ENCODE assay signal across 29 mouse cellular contexts in the genomic region with DNA sequence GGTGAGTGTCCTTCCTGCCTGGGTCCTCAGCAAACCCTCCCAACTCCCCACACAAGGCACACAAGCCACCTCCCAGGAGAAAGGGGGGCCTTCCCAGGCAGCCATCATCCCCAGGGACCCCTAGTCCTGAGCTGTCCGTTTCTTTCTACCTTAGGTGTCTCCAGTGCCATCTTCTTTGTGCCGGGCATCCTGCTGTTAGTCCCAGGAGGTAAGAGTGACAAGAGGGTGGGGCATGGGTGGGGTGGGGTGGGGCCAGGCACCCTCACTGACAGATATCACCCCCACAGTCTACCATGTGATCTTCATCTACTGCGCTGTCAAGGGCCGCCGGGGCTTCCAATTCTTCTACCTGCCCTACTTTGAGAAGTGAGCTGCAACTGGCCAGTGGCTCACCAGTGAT. TPM values are rescaled to one million over a fixed set of nuclear protein-coding genes. Genes with fewer than 3 reads are reported as not detected.
DNase-seq lines count a peak whose midpoint lies in the region; ATAC-seq and TF ChIP-seq lines count a peak whose summit lies in the region.
"Had no signal": no experiment of that assay in that cellular context is flagged by ENCODE, and none has a peak within 500 bp of the region (broad histone marks: within the 10 kb centered on the region; RNA-seq: fewer than 3 reads in every experiment).

No protein-coding gene starts in this region.

- TF ChIP-seq CTCF in bone marrow, adult 2 months (IDR thresholded peaks at IDR 0.05; ENCODE audit: control insufficient read depth, insufficient read depth, low read length): no peak
- TF ChIP-seq CTCF in liver, embryonic 14.5 days (IDR thresholded peaks at IDR 0.05; ENCODE audit: low read depth): no peak

- TF ChIP-seq POLR2A in bone marrow, adult 2 months (IDR thresholded peaks at IDR 0.05; ENCODE audit: borderline replicate concordance, control insufficient read depth, low read depth, low read length): peak; percentile 39; the same call in 1 of the 2 replicates

- no peak overlapping the region for H3K9ac ChIP-seq in heart, embryonic 12.5 days
- peak overlapping the region; percentile 80 for H3K9ac ChIP-seq in liver, embryonic 14.5 days (replicated peaks)
- H3K9ac ChIP-seq: embryonic facial prominence, embryonic 15.5 days; forebrain, embryonic 12.5 days; lung, embryonic 15.5 days; neural tube, embryonic 15.5 days had no signal

- peaks cover 22% of the 10 kb centered on the region for H3K4me1 ChIP-seq in heart, embryonic 12.5 days (replicated peaks)
- peaks cover 4% of the 10 kb centered on the region; the same call in 1 of the 2 replicates for H3K4me1 ChIP-seq in bone marrow, adult 2 months (ENCODE audit: control insufficient read depth, insufficient read depth, low read length)
- peaks cover 85% of the 10 kb centered on the region for H3K4me1 ChIP-seq in erythroblast, embryonic 14.5 days (ENCODE audit: control insufficient read depth)
- H3K4me1 ChIP-seq in liver, embryonic 14.5 days (replicated peaks; ENCODE audit: control insufficient read depth in 2 of 2, insufficient read depth in 2 of 2, low read length in 1 of 2): peaks cover 28 to 38% of the 10 kb centered on the region in 2 experiments

- WGBS in heart, embryonic 12.5 days: 82% methylated on average over 5 of the region's 5 CpGs
- 53% methylated on average over 5 of the region's 5 CpGs for WGBS in bone marrow, adult 2 months
- 13% methylated on average over 5 of the region's 5 CpGs for WGBS in liver, embryonic 14.5 days (ENCODE audit: insufficient replicate concordance)

- peaks cover 57% of the 10 kb centered on the region for H3K36me3 ChIP-seq in heart, embryonic 12.5 days
- peaks cover 78% of the 10 kb centered on the region for H3K36me3 ChIP-seq in erythroblast, embryonic 14.5 days (ENCODE audit: control insufficient read depth)
- peaks cover 29% of the 10 kb centered on the region for H3K36me3 ChIP-seq in liver, embryonic 14.5 days (replicated peaks; ENCODE audit: control insufficient read depth, insufficient read depth, low read depth)

- peak; percentile 37; the same call in 1 of the 2 replicates for ATAC-seq in heart, embryonic 12.5 days (ENCODE audit: insufficient number of reproducible peaks, low FRiP score)
- peak; percentile 83 for ATAC-seq in liver, embryonic 14.5 days (ENCODE audit: insufficient read depth)
- ATAC-seq: intestine, postnatal 0 days had no signal

- H3K27ac ChIP-seq in heart, embryonic 12.5 days (ENCODE audit: poor library complexity, severe bottlenecking): no peak overlapping the region
- peak overlapping the region; percentile 57 for H3K27ac ChIP-seq in bone marrow, adult 2 months (ENCODE audit: control insufficient read depth, insufficient read depth, low read depth, low read length, poor library complexity)
- H3K27ac ChIP-seq in liver, embryonic 14.5 days: peak overlapping the region; percentile 77
- H3K27ac ChIP-seq: embryonic facial prominence, embryonic 15.5 days; forebrain, embryonic 12.5 days; left cerebral cortex, adult 2 months; lung, embryonic 15.5 days; midbrain, embryonic 10.5 days; neural tube, embryonic 15.5 days had no signal

- H3K27me3 ChIP-seq in heart, embryonic 12.5 days (replicated peaks): no peaks in the 10 kb centered on the region
- H3K27me3 ChIP-seq in erythroblast, embryonic 14.5 days (ENCODE audit: control insufficient read depth): no peaks in the 10 kb centered on the region
- H3K27me3 ChIP-seq in liver, embryonic 14.5 days (ENCODE audit: control insufficient read depth, insufficient read depth, low read length): no peaks in the 10 kb centered on the region
- H3K27me3 ChIP-seq: embryonic facial prominence, embryonic 15.5 days; forebrain, embryonic 12.5 days; lung, embryonic 15.5 days; neural tube, embryonic 15.5 days had no signal

- H3K9me3 ChIP-seq in heart, embryonic 12.5 days (replicated peaks): no peaks in the 10 kb centered on the region
- peaks cover 2% of the 10 kb centered on the region for H3K9me3 ChIP-seq in erythroblast, embryonic 14.5 days (ENCODE audit: control insufficient read depth, low read length)
- no peaks in the 10 kb centered on the region for H3K9me3 ChIP-seq in liver, embryonic 14.5 days (ENCODE audit: control insufficient read depth, low read length)
- H3K9me3 ChIP-seq: embryonic facial prominence, embryonic 15.5 days; forebrain, embryonic 12.5 days; lung, embryonic 15.5 days; midbrain, embryonic 10.5 days; neural tube, embryonic 15.5 days had no signal

- no peak overlapping the region for H3K4me2 ChIP-seq in heart, embryonic 12.5 days
- H3K4me2 ChIP-seq in liver, embryonic 14.5 days (ENCODE audit: low read depth): peak overlapping the region; percentile 78
- H3K4me2 ChIP-seq: embryonic facial prominence, embryonic 15.5 days; forebrain, embryonic 12.5 days; lung, embryonic 15.5 days; neural tube, embryonic 15.5 days had no signal

- no peak for TF ChIP-seq EP300 in liver, embryonic 14.5 days (IDR thresholded peaks at IDR 0.05; ENCODE audit: low read depth)

- no peak for DNase-seq in heart, postnatal 14 days
- DNase-seq in liver, embryonic 14.5 days (ENCODE audit: low read depth in 3 of 3, low spot score in 3 of 3): peak in 2 of 3 experiments; percentile 61 to 63
- DNase-seq in ovary, adult 18-20 months (ENCODE audit: low spot score): no peak
- DNase-seq in embryo, embryonic 11 days: no peak
- no peak for DNase-seq in embryo, embryonic 10 days (ENCODE audit: low spot score)
- DNase-seq: adrenal gland, postnatal 25 days; cerebellum, adult 18-20 months; gastrocnemius, postnatal 36 days; layer of hippocampus, adult 9-11 months; lung, postnatal 36 days; spleen, adult 18-20 months; thymus, adult 2 months had no signal

- intact Hi-C loops in heart, postnatal 14 days (cut with DNase I): no loop called here

- H3K4me3 ChIP-seq in heart, embryonic 12.5 days: no peak overlapping the region
- peak overlapping the region; percentile 69 for H3K4me3 ChIP-seq in bone marrow, adult 2 months (replicated peaks; ENCODE audit: control insufficient read depth, low read depth, low read length)
- H3K4me3 ChIP-seq in erythroblast, embryonic 14.5 days (replicated peaks): peak overlapping the region; percentile 84
- peak overlapping the region; percentile 69 to 97 for H3K4me3 ChIP-seq in liver, embryonic 14.5 days (ENCODE audit: insufficient read depth in 1 of 2, low read depth in 2 of 2, low read length in 2 of 2)
- H3K4me3 ChIP-seq: embryonic facial prominence, embryonic 15.5 days; forebrain, embryonic 12.5 days; left cerebral cortex, adult 2 months; lung, embryonic 15.5 days; midbrain, embryonic 10.5 days; neural tube, embryonic 15.5 days had no signal

RNA-seq across cellular contexts. Expression of a gene that starts 5.4 kb away (rescaled TPM):
- polyA plus RNA-seq in heart, embryonic 12.5 days (2016; fragmentation: Nextera tagmentation; extraction: Ambion mirVana): 80.4 and 82.6 TPM in 2 replicates
- total RNA-seq in heart, postnatal 14 days (2021): 10 to 100 TPM; 47.0 to 60.6 TPM
- polyA plus RNA-seq in bone marrow, adult 2 months (2011; ENCODE audit: insufficient read depth, insufficient read length, low replicate concordance, missing spikeins): 22.0 and 53.5 TPM in 2 replicates
- 23.9 and 25.1 TPM in 2 replicates for polyA plus RNA-seq in erythroblast, embryonic 14.5 days (2012)
- 28.8 and 33.2 TPM in 2 replicates for polyA plus RNA-seq in liver, embryonic 14.5 days (2012; rRNA removed)
- polyA plus RNA-seq in liver, embryonic 14.5 days (2014; fragmentation: Nextera tagmentation; extraction: Ambion mirVana): 29.4 TPM in 2 replicates

RNA-seq across cellular contexts. Expression of a gene that starts 8.5 kb away (rescaled TPM):
- not detected in 2 replicates for polyA plus RNA-seq in heart, embryonic 12.5 days (2016; fragmentation: Nextera tagmentation; extraction: Ambion mirVana)
- not detected for total RNA-seq in heart, postnatal 14 days (2021)
- not detected in 2 replicates for polyA plus RNA-seq in bone marrow, adult 2 months (2011; ENCODE audit: insufficient read depth, insufficient read length, low replicate concordance, missing spikeins)
- 0.01 TPM in 1 of 2 replicates, not detected in the other for polyA plus RNA-seq in erythroblast, embryonic 14.5 days (2012)
- not detected in 2 replicates for polyA plus RNA-seq in liver, embryonic 14.5 days (2012; rRNA removed)
- not detected in 2 replicates for polyA plus RNA-seq in liver, embryonic 14.5 days (2014; fragmentation: Nextera tagmentation; extraction: Ambion mirVana)
- total RNA-seq: gastrocnemius, adult 18-20 months; gastrocnemius, postnatal 36 days; heart, adult 8-10 months; left cerebral cortex, adult 2 months; left cerebral cortex, postnatal 36 days had no signal
- polyA plus RNA-seq: embryonic facial prominence, embryonic 15.5 days; forebrain, embryonic 12.5 days; hindbrain, embryonic 11.5 days; intestine, postnatal 0 days; kidney, embryonic 16.5 days; large intestine, adult 2 months; lung, embryonic 15.5 days; midbrain, embryonic 10.5 days; neural tube, embryonic 15.5 days; stomach, embryonic 16.5 days had no signal

RNA-seq across cellular contexts. Expression of a gene that starts 12.8 kb away (rescaled TPM):
- polyA plus RNA-seq in heart, embryonic 12.5 days (2016; fragmentation: Nextera tagmentation; extraction: Ambion mirVana): 0.13 TPM in 1 of 2 replicates, not detected in the other
- total RNA-seq in heart, postnatal 14 days (2021): not detected
- polyA plus RNA-seq in bone marrow, adult 2 months (2011; ENCODE audit: insufficient read depth, insufficient read length, low replicate concordance, missing spikeins): 0.29 and 0.60 TPM in 2 replicates
- polyA plus RNA-seq in erythroblast, embryonic 14.5 days (2012): 0.05 TPM in 2 replicates
- polyA plus RNA-seq in liver, embryonic 14.5 days (2012; rRNA removed): 0.03 and 0.15 TPM in 2 replicates
- polyA plus RNA-seq in liver, embryonic 14.5 days (2014; fragmentation: Nextera tagmentation; extraction: Ambion mirVana): not detected in 2 replicates
- total RNA-seq: gastrocnemius, adult 18-20 months; gastrocnemius, postnatal 36 days; heart, adult 8-10 months; left cerebral cortex, postnatal 36 days had no signal
- polyA plus RNA-seq: hindbrain, embryonic 11.5 days; midbrain, embryonic 10.5 days had no signal

RNA-seq across cellular contexts. Expression of a gene that starts 17.3 kb away (rescaled TPM):
- 115 and 122 TPM in 2 replicates for polyA plus RNA-seq in heart, embryonic 12.5 days (2016; fragmentation: Nextera tagmentation; extraction: Ambion mirVana)
- total RNA-seq in heart, postnatal 14 days (2021): 10 to 100 TPM; 61.9 to 70.9 TPM
- 75.8 and 114 TPM in 2 replicates for polyA plus RNA-seq in bone marrow, adult 2 months (2011; ENCODE audit: insufficient read depth, insufficient read length, low replicate concordance, missing spikeins)
- polyA plus RNA-seq in erythroblast, embryonic 14.5 days (2012): 6.2 and 7.5 TPM in 2 replicates
- 57.5 and 59.2 TPM in 2 replicates for polyA plus RNA-seq in liver, embryonic 14.5 days (2012; rRNA removed)
- polyA plus RNA-seq in liver, embryonic 14.5 days (2014; fragmentation: Nextera tagmentation; extraction: Ambion mirVana): 57.5 and 62.2 TPM in 2 replicates

RNA-seq across cellular contexts. Expression of a gene that starts 22.3 kb away (rescaled TPM):
- 0.73 and 1.1 TPM in 2 replicates for polyA plus RNA-seq in heart, embryonic 12.5 days (2016; fragmentation: Nextera tagmentation; extraction: Ambion mirVana)
- 1 to 10 TPM; 3.2 to 6.7 TPM for total RNA-seq in heart, postnatal 14 days (2021)
- 27.6 and 60.8 TPM in 2 replicates for polyA plus RNA-seq in bone marrow, adult 2 months (2011; ENCODE audit: insufficient read depth, insufficient read length, low replicate concordance, missing spikeins)
- polyA plus RNA-seq in erythroblast, embryonic 14.5 days (2012): 5.6 and 7.7 TPM in 2 replicates
- 12.5 and 16.3 TPM in 2 replicates for polyA plus RNA-seq in liver, embryonic 14.5 days (2012; rRNA removed)
- 14.4 and 17.0 TPM in 2 replicates for polyA plus RNA-seq in liver, embryonic 14.5 days (2014; fragmentation: Nextera tagmentation; extraction: Ambion mirVana)
- total RNA-seq: gastrocnemius, adult 18-20 months had no signal
- polyA plus RNA-seq: midbrain, embryonic 10.5 days had no signal

Comparison
In these comparisons a context has a peak if more than half of its experiments do, and no peak if none do; other contexts are left out.
1. DNase-seq: peak in liver, embryonic 14.5 days (2 of 3); none in heart, postnatal 14 days (0 of 2), ovary, adult 18-20 months (single experiment), embryo, embryonic 11 days (single experiment) and embryo, embryonic 10 days (single experiment).